Mouse (Mus musculus) forebrain, embryonic 12.5 days (tissue): Measurements from ENCODE around the gene Ugt1a9. TPM values are rescaled to one million over a fixed set of nuclear protein-coding genes. Genes with fewer than 3 reads are reported as not detected.
"Not testable (repeated sequence)": the region's sequence is repeated elsewhere in the genome, so short reads cannot be mapped to it uniquely, and the experiment has no call there.

Source experiments
- ATAC-seq: fragments of 200-750 bp; cut with Nextera tagmentation; 2 replicates; pipeline ENCODE4 v1.8.0; 2017; ENCODE audit warnings: moderate TSS enrichment; ENCODE audit not compliant: low FRiP score
- H3K27ac ChIP-seq: fragments of 300-500 bp; sonication (generic); 2 replicates; pipeline ENCODE4 v1.5.1; 2016; ENCODE audit warnings: mild to moderate bottlenecking
- H3K27me3 ChIP-seq: fragments of 300-500 bp; sonication (generic); 2 replicates; pipeline ENCODE4 v1.6.1; 2016; ENCODE audit warnings: mild to moderate bottlenecking
- H3K36me3 ChIP-seq: fragments of 300-500 bp; sonication (generic); replicated peaks from 2 replicates; pipeline ENCODE4 v1.6.1; 2016; ENCODE audit warnings: mild to moderate bottlenecking
- H3K4me1 ChIP-seq: fragments of 300-500 bp; sonication (generic); 2 replicates; pipeline ENCODE4 v1.6.1; 2016
- H3K4me2 ChIP-seq: fragments of 300-500 bp; sonication (generic); 2 replicates; pipeline ENCODE4 v1.6.1; 2016; ENCODE audit warnings: mild to moderate bottlenecking, moderate library complexity
- H3K4me3 ChIP-seq: fragments of 300-500 bp; sonication (generic); replicated peaks from 2 replicates; pipeline ENCODE4 v1.5.1; 2016; ENCODE audit warnings: mild to moderate bottlenecking
- H3K9ac ChIP-seq: fragments of 300-500 bp; sonication (generic); 2 replicates; pipeline ENCODE4 v1.6.1; 2016; ENCODE audit warnings: mild to moderate bottlenecking
- H3K9me3 ChIP-seq: fragments of 300-500 bp; sonication (generic); 2 replicates; pipeline ENCODE4 v1.6.1; 2016
- WGBS: fragments of 180-500 bp; shearing (Covaris S2); methylation state at CpG from one replicate; pipeline ENCODE4 v1.1.7; 2016; 5-methylcytosine and 5-hydroxymethylcytosine counted together
- polyA plus RNA-seq: library from polyadenylated mRNA; unstranded; fragments of >200 nt; fragmentation: Nextera tagmentation; extraction: Ambion mirVana; gene quantifications from 2 replicates; pipeline ENCODE4 v1.2.1, GENCODE M21; 2016

Gene Ugt1a9
- polyA plus RNA-seq, 1 experiment from 2014 or later, result not detected

DNA sequence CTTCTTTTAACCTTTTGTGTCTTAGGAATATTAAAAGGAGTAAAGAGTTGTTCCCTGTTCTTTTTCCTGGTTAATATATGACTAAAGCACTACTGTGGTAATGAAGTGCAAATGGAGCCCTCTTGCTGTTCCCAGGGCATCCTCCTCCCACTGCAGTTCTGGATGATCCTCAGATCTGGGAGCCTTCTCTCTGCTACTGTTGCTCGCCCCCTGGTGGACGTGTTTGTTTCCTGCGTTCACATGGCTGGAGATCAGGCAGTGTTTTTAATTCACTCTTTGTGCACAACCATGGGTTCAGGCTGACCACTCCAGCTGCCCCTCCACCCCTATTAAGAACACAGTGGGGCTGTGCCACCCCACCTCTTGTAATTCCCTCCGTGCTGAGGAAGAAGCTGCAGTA is 50.0 kb downstream of the Ugt1a9 start:
- not testable (repeated sequence) for H3K4me3 ChIP-seq, H3K27me3 ChIP-seq, H3K36me3 ChIP-seq, H3K9ac ChIP-seq, ATAC-seq, H3K4me1 ChIP-seq, H3K9me3 ChIP-seq, H3K4me2 ChIP-seq, H3K27ac ChIP-seq
- WGBS, result 12% methylated on average over 4 of the region's 4 CpGs

DNA sequence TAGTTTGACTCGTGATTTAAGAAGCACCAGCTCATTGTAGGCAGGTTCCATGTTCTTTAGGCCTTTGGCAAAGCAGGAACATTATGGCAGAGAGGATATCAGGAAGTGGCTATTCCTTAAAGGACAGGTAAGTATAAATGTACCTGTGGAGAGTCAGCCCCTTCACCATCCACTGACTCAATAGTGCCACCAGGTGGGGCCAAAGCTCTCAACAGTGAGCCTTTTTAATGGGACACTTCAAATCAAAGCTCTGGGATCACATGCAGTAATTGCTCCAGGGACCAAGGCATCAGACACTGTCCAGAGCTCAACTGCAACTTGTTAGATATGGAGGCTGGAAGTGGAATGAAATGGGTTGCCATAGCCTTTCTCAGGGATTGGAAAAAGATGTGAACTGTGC is 50.9 kb downstream of the Ugt1a9 start:
- not testable (repeated sequence) for H3K9ac ChIP-seq, ATAC-seq, H3K27me3 ChIP-seq, H3K9me3 ChIP-seq, H3K27ac ChIP-seq, H3K4me3 ChIP-seq, H3K4me2 ChIP-seq, H3K4me1 ChIP-seq, H3K36me3 ChIP-seq
- no CpG with 5 or more reads among the region's 1 CpGs for WGBS

DNA sequence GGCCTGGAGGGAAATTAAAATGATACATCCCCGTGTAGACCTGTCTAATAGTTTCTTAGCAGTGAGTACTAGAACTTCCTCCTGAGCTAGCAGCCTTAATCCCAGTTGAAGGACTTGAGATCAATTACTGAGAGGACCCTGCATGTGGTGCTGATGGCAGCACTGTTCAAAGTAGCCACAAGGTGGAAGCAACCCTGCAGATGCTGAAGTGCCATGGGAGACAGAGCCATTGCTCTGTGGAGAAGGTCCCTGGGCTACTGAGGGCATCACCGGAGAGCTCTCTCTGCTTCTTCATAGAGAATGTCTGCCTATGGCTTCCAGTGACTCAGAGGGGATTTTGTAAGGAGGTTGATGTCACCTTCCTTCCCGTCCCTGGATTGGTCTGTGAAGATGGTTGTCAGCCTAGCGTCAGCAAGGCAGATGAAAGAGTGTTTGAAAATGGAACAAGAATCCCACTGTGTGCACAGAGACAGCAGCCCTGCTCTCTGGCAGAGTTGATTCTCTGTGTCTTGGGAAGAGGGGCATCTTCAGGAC is 55.3 kb downstream of the Ugt1a9 start:
- 70% methylated on average over 4 of the region's 4 CpGs for WGBS
- H3K27me3 ChIP-seq, H3K4me3 ChIP-seq, H3K27ac ChIP-seq, H3K9ac ChIP-seq, H3K9me3 ChIP-seq, H3K4me1 ChIP-seq, H3K36me3 ChIP-seq, H3K4me2 ChIP-seq, ATAC-seq: not testable (repeated sequence)

DNA sequence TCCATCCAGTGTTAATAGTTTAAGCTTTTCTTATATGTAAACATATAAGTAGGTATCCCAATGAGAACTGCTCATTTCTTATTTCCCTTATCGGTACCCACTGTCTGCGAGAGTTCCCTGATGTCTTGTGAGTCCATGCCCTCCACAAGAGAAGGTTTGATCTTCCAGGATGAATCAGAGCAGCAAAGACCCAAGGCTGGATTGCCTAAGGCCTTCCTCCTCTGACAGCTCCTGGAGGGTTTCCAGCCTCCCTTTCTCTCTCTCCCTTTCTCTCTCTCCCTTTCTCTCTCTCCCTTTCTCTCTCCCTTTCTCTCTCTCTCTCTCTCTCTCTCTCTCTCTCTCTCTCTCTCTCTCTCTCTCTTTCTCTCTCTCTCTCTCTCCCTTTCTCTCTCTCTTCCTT is 58.5 kb downstream of the Ugt1a9 start:
- not testable (repeated sequence) for H3K4me3 ChIP-seq, H3K27me3 ChIP-seq, H3K27ac ChIP-seq, H3K9me3 ChIP-seq, H3K4me1 ChIP-seq, H3K4me2 ChIP-seq, H3K36me3 ChIP-seq, H3K9ac ChIP-seq, ATAC-seq
- 92% methylated on average over 2 of the region's 2 CpGs for WGBS

DNA sequence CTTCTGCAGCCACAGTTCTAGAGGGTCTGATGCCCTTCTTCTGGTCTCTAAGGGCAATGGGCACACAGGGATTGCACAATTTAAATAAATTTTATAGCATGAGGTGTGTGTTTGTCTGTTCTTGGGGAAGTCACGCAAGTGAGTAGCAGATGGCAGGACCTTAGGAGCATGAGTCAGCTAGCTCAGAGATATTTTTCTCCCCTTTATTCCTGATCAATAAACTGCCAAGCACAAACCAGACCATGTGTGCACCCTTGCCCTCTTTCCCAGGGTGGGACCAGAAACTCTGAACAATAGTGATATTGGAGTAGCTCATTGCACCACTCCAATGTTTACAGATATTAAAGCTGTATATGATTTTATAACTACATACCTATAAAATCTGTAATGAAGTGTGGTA is 59.6 kb downstream of the Ugt1a9 start:
- H3K4me1 ChIP-seq, H3K36me3 ChIP-seq, H3K27me3 ChIP-seq, H3K4me3 ChIP-seq, ATAC-seq, H3K27ac ChIP-seq, H3K4me2 ChIP-seq, H3K9me3 ChIP-seq, H3K9ac ChIP-seq: not testable (repeated sequence)
- WGBS, result 97% methylated on average over 1 of the region's 1 CpGs

DNA sequence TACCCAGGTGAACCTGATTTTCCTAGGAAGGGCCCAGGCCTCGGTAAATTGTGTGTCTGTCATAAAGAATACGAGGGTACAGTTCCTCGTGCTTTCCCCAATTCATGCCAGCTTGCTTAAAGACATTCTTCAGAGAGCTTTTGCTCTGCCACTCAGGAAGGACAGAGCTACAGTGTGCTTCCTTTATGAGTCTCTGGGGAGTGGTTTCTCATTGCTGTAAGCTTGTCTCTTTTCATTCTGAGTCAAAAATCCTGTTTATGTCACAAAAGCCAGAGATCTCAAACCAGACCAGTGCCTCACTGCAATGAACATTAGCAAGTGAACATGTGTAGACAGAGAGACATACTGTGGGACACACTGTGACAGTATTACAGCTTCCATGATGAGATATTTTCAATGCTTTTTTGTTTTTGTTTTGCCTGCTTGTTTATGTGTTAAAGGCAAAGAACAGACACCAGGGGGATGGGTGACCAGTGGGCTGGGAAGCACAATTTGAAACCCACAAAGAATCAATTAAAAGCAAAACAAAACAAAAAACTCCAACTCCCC is 63.4 kb downstream of the Ugt1a9 start:
- H3K9ac ChIP-seq, result no peak overlapping the region
- 54% methylated on average over 3 of the region's 3 CpGs for WGBS
- ATAC-seq, result no peak
- peaks cover 10% of the 10 kb centered on the region for H3K4me1 ChIP-seq
- no peak overlapping the region for H3K4me3 ChIP-seq
- H3K27me3 ChIP-seq, result no peaks in the 10 kb centered on the region
- 0 out of 2 replicates have a peak overlapping the region, but pooled peaks have one; percentile 37 for H3K27ac ChIP-seq
- no peak overlapping the region for H3K4me2 ChIP-seq
- no peaks in the 10 kb centered on the region for H3K9me3 ChIP-seq
- no peaks in the 10 kb centered on the region for H3K36me3 ChIP-seq

DNA sequence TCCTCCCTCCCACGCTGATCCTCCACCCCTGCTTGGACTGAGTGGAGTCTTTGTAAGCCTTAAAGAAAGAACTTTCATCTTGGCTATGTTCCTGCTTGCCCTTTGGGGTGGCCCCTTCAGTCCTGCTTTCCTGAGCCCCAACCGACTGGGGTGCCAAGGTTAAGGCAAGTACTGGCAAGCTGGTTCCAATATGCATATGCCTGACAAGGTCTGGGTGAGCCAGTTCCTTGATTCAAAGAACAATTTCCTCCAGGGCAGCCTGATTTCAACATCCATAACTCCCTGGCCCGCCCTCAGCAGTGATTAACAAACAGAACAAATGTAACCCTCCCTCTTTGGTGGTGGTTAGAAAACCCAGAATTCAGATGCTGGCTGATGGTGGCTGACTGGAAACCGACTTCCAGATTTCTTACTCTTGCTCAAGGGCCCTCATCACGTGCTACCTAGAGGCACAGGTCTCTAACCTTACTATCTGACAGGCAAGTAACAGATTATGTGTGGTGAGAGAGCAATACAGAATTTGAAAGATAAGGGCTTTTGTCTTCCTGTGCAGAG is 63.9 kb downstream of the Ugt1a9 start, which contains the start of gene Ugt1a6a:
Gene Ugt1a6a (plus strand): TSS at position 353 of the 555 bp plus-strand sequence.
- 37% methylated on average over 5 of the region's 5 CpGs for WGBS
- not testable (repeated sequence) for H3K4me3 ChIP-seq, H3K36me3 ChIP-seq, H3K4me2 ChIP-seq, H3K4me1 ChIP-seq, H3K9me3 ChIP-seq, ATAC-seq, H3K27me3 ChIP-seq, H3K9ac ChIP-seq
- H3K27ac ChIP-seq, result 0 out of 2 replicates have a peak within 1 kb of the TSS, but pooled peaks have one; percentile 37

DNA sequence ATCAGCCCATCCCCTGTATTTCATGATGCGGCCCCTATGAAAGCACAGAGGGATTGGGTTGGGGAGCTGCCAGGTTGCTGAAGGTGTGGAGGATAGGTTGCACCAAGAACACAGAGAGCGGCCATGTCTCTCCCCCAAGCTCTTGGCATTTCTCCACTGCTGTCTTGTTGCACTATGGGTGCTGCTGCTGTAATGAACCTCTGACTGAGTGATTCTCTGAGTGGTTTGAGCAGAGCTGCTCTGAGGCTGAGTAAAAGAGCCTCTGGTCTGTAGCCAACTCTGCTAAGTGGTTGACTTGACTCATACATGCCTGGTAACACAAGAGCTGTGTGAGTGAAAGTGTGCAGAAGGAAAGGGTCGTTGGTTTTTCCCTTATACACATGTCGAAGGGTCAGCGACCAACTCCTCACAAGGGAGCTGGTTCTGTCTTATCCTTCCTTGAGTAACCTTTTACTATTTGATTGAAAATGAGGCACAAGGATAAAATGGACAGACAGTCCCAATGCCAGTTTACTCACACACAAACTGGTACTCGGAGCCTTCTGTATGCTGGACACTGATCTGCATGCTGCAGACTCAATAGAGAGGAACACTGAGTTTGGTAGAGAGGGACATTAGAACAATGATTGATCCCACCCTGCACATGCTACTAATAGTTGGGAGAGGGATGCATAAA is 64.8 kb downstream of the Ugt1a9 start:
- not testable (repeated sequence) for H3K9me3 ChIP-seq, H3K4me2 ChIP-seq, H3K4me3 ChIP-seq, H3K9ac ChIP-seq, H3K36me3 ChIP-seq, ATAC-seq, H3K4me1 ChIP-seq, H3K27ac ChIP-seq, H3K27me3 ChIP-seq
- 87% methylated on average over 6 of the region's 6 CpGs for WGBS

DNA sequence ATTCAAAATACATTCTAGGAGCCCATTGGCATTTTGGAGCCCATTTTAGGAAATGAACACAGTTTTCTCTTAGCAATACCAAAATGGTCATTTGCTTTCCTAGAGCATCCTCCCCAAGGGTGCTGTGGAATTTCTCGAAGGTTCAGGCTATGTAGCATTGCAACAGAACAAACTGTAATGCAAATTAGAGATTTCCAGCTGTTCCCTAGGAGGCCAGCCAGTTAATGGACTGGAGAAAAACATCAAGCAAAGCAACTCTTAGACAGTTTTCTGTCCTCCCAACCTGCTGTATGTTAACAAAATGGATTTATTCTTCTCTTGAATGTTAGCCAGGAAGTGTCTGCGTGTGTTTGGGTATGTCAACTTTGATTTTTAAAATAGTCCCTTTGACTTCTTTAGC is 66.0 kb downstream of the Ugt1a9 start:
- no peak overlapping the region for H3K9ac ChIP-seq
- H3K36me3 ChIP-seq, result no peaks in the 10 kb centered on the region
- 81% methylated on average over 2 of the region's 2 CpGs for WGBS
- no peaks in the 10 kb centered on the region for H3K9me3 ChIP-seq
- H3K27ac ChIP-seq, result no peak overlapping the region
- H3K27me3 ChIP-seq, result no peaks in the 10 kb centered on the region
- no peak overlapping the region for H3K4me3 ChIP-seq
- peaks cover 10% of the 10 kb centered on the region for H3K4me1 ChIP-seq
- ATAC-seq, result no peak
- no peak overlapping the region for H3K4me2 ChIP-seq

DNA sequence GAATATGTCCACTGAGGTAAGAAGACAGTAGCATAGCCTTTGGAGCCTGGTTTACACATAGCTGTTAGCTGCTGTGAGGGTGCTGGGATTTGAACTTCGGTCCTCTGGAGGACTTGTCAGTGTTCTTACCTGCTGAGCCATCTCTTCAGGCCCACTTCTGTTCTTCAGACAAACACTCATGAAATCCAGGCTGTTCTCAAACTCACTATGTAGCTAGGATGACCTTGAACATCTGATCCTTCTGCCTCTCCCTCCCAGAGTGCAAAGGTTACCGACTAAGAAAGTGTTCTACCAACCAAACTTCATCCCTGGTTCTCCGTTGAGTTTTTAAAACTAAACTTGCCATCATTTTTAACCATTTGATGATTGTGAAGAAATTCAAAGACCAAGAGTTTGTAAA is 66.7 kb downstream of the Ugt1a9 start:
- no peak overlapping the region for H3K9ac ChIP-seq
- no peak overlapping the region for H3K4me2 ChIP-seq
- no peaks in the 10 kb centered on the region for H3K27me3 ChIP-seq
- peaks cover 10% of the 10 kb centered on the region for H3K4me1 ChIP-seq
- no peaks in the 10 kb centered on the region for H3K36me3 ChIP-seq
- H3K27ac ChIP-seq, result no peak overlapping the region
- no peak for ATAC-seq
- no peaks in the 10 kb centered on the region for H3K9me3 ChIP-seq
- 92% methylated on average over 3 of the region's 3 CpGs for WGBS
- H3K4me3 ChIP-seq, result no peak overlapping the region

DNA sequence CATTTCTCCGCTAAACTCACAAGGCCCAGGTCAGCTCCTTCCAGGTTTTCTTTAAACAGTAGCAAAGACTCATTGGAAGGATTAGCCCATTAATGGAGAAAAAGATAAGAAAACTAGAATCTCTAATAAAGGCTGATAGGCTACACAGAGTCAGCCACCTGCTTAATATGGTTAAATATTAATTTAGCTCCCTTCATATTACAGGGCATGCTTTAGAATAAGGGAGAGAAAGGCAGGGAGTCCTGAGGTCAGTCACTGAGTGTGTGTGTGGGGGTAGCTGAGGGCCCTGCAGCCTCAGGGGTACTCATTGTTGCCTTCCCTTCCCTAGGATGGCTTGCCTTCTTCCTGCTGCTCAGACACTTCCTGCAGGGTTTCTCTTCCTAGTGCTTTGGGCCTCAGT is 67.5 kb downstream of the Ugt1a9 start:
- H3K4me2 ChIP-seq, result no peak overlapping the region
- no peaks in the 10 kb centered on the region for H3K36me3 ChIP-seq
- H3K4me1 ChIP-seq, result peaks cover 10% of the 10 kb centered on the region
- no peak overlapping the region for H3K4me3 ChIP-seq
- no peak for ATAC-seq
- no peak overlapping the region for H3K27ac ChIP-seq
- H3K27me3 ChIP-seq, result no peaks in the 10 kb centered on the region
- WGBS, result 100% methylated on average over 1 of the region's 1 CpGs
- H3K9ac ChIP-seq, result no peak overlapping the region
- no peaks in the 10 kb centered on the region for H3K9me3 ChIP-seq

DNA sequence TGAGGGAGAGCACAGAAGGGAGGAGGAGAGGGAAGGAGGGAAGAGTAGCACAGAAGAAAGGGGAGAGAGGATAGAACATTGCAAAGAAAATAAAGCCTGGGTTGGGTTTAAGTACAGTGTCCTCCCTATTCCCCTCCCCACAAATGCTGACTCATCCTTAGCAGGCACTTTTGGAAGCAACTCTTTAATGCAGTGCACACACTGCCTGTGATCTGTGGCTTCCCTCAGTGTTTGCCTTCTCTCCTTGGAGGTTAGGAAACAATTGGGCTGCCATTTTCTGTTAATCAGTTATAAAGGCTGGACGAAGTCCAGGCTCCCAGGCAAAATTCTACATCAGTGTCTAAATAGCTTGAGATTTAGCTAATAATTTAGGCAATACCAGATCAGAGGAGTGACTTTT is 69.9 kb downstream of the Ugt1a9 start:
- H3K9me3 ChIP-seq, ATAC-seq, H3K27ac ChIP-seq, H3K27me3 ChIP-seq, H3K9ac ChIP-seq, H3K4me1 ChIP-seq, H3K4me3 ChIP-seq, H3K36me3 ChIP-seq, H3K4me2 ChIP-seq: not testable (repeated sequence)
- WGBS, result 78% methylated on average over 1 of the region's 1 CpGs
